Mouse (Mus musculus): ENCODE results near the gene Vmn1r33. TPM values are rescaled to one million over a fixed set of nuclear protein-coding genes. Genes with fewer than 3 reads are reported as not detected.
"Not testable (repeated sequence)": the region's sequence is repeated elsewhere in the genome, so short reads cannot be mapped to it uniquely, and the experiment has no call there.

Gene Vmn1r33
- not detected in 2 replicates for polyA plus RNA-seq (2016; fragmentation: Nextera tagmentation; extraction: Ambion mirVana)

- not testable (repeated sequence) for H3K9me3 ChIP-seq; H3K27me3 ChIP-seq; H3K4me2 ChIP-seq (replicated peaks); H3K4me1 ChIP-seq; H3K36me3 ChIP-seq; H3K27ac ChIP-seq; H3K9ac ChIP-seq; ATAC-seq (ENCODE audit: insufficient number of reproducible peaks, insufficient read depth, low FRiP score, low TSS enrichment); H3K4me3 ChIP-seq
These were observed at the start of gene Vmn1r33 for GRCm38 (mm10) chr6:66618182-66618581. TSS of gene Vmn1r33 (minus strand) at chr6:66618282.

DNA sequence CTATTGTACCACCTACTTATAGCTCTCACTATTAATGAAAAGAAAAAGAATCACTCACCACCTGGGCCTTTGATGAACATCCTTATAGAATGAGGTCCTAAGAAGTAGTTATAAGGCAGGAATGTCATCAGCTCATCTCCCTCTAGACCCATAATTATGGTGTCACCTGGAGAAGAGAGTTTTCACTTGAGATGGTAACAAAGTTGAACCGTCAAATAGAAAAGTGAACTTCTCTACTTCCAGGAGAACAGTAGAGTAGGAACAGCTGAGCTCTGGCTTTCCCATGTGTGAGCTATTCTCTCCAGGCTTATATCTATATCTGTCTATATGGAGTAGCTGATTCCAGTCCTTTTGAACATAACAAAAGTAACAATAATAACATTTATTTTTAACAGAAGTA is 25.7 kb upstream of the Vmn1r33 start, which contains the start of gene Vmn1r34:
Gene Vmn1r34 (minus strand): TSS at position 101 of the 400 bp plus-strand sequence.
- Histone ChIP-seq H3K36me3 (no peaks in the 10 kb centered on the region), H3K9me3 (no peaks in the 10 kb centered on the region), H3K4me1 (no peaks in the 10 kb centered on the region), H3K9ac (no peak within 1 kb of the TSS), H3K27me3 (no peaks in the 10 kb centered on the region), H3K27ac (no peak within 1 kb of the TSS), H3K4me2 (replicated peaks) (no peak within 1 kb of the TSS), H3K4me3 (no peak within 1 kb of the TSS)
- 76% methylated on average over 1 of the region's 1 CpGs for WGBS
- no peak for ATAC-seq (ENCODE audit: insufficient number of reproducible peaks, insufficient read depth, low FRiP score, low TSS enrichment)

DNA sequence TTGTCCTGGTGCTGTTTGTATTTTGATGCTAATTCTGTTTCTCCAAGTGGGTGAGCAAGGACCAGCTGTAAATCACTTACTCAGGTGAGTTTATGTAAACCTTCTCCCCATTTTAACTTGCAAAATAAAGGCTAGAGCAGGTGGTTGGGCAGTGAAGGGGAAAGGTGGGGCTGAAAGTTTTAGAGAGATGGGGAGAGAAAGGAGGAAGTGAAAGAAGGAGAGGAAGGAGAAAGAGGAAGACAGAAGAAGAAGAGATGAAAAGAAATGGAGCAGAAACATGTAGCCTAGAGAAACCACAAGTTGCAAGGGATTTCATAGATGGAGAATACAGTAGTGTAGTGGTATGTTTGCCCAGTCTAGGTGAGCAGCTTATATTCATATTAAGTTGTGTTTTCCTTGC is 22.3 kb downstream of the Vmn1r33 start:
- no peaks in the 10 kb centered on the region for H3K9me3 ChIP-seq
- no peak overlapping the region for H3K4me3 ChIP-seq
- H3K27ac ChIP-seq, result no peak overlapping the region
- no peaks in the 10 kb centered on the region for H3K36me3 ChIP-seq
- no peaks in the 10 kb centered on the region for H3K4me1 ChIP-seq
- ATAC-seq (ENCODE audit: insufficient number of reproducible peaks, insufficient read depth, low FRiP score, low TSS enrichment), result no peak
- H3K4me2 ChIP-seq (replicated peaks), result no peak overlapping the region
- H3K27me3 ChIP-seq, result no peaks in the 10 kb centered on the region
- H3K9ac ChIP-seq, result no peak overlapping the region

Other genes starting within 250 kb of the Vmn1r33 start
- 91.5 and 100 TPM in 2 replicates for gene Mad2l1, start 82.9 kb downstream of the Vmn1r33 start, polyA plus RNA-seq (2016; fragmentation: Nextera tagmentation; extraction: Ambion mirVana)
- 0.08 TPM in 1 of 2 replicates, not detected in the other for gene Vmn1r32, start 58.2 kb downstream of the Vmn1r33 start, polyA plus RNA-seq (2016; fragmentation: Nextera tagmentation; extraction: Ambion mirVana)
- gene Vmn1r34, start 25.6 kb upstream of the Vmn1r33 start, polyA plus RNA-seq (2016; fragmentation: Nextera tagmentation; extraction: Ambion mirVana), result not detected in 2 replicates
- not detected in 2 replicates for gene Vmn1r35, start 67.6 kb upstream of the Vmn1r33 start, polyA plus RNA-seq (2016; fragmentation: Nextera tagmentation; extraction: Ambion mirVana)
- not detected in 2 replicates for gene Vmn1r36, start 100.9 kb upstream of the Vmn1r33 start, polyA plus RNA-seq (2016; fragmentation: Nextera tagmentation; extraction: Ambion mirVana)
- gene Vmn1r37, start 111.1 kb upstream of the Vmn1r33 start, polyA plus RNA-seq (2016; fragmentation: Nextera tagmentation; extraction: Ambion mirVana), result not detected in 2 replicates
- not detected in 2 replicates for gene Vmn1r38, start 164.3 kb upstream of the Vmn1r33 start, polyA plus RNA-seq (2016; fragmentation: Nextera tagmentation; extraction: Ambion mirVana)
- gene Vmn1r39, start 192.3 kb upstream of the Vmn1r33 start, polyA plus RNA-seq (2016; fragmentation: Nextera tagmentation; extraction: Ambion mirVana), result not detected in 2 replicates